Mouse (Mus musculus) heart, embryonic 12.5 days (tissue): ENCODE data around the gene Tcte1. TPM values are rescaled to one million over a fixed set of nuclear protein-coding genes. Genes with fewer than 3 reads are reported as not detected.
A peak's percentile ranks its signal among the peaks of the same experiment; 100 is the strongest.

Experiments
- ATAC-seq: fragments of 200-750 bp; cut with Nextera tagmentation; 2 replicates; pipeline ENCODE4 v1.8.0; 2017; ENCODE audit warnings: moderate TSS enrichment, moderate library complexity; ENCODE audit not compliant: insufficient number of reproducible peaks, low FRiP score
- H3K27ac ChIP-seq: fragments of 300-500 bp; sonication (generic); 2 replicates; pipeline ENCODE4 v1.5.1; 2016; ENCODE audit warnings: mild to moderate bottlenecking, moderate library complexity; ENCODE audit not compliant: poor library complexity, severe bottlenecking
- H3K27me3 ChIP-seq: fragments of 300-500 bp; sonication (generic); replicated peaks from 2 replicates; pipeline ENCODE4 v1.6.1; 2016; ENCODE audit warnings: mild to moderate bottlenecking, moderate library complexity
- H3K36me3 ChIP-seq: fragments of 300-500 bp; sonication (generic); 2 replicates; pipeline ENCODE4 v1.6.1; 2016; ENCODE audit warnings: mild to moderate bottlenecking, moderate library complexity
- H3K4me1 ChIP-seq: fragments of 300-500 bp; sonication (generic); replicated peaks from 2 replicates; pipeline ENCODE4 v1.6.1; 2016; ENCODE audit warnings: mild to moderate bottlenecking
- H3K4me2 ChIP-seq: fragments of 300-500 bp; sonication (generic); 2 replicates; pipeline ENCODE4 v1.6.1; 2016; ENCODE audit warnings: mild to moderate bottlenecking, moderate library complexity
- H3K4me3 ChIP-seq: fragments of 300-500 bp; sonication (generic); 2 replicates; pipeline ENCODE4 v1.5.1; 2016; ENCODE audit warnings: mild to moderate bottlenecking
- H3K9ac ChIP-seq: fragments of 300-500 bp; sonication (generic); 2 replicates; pipeline ENCODE4 v1.6.1; 2016; ENCODE audit warnings: mild to moderate bottlenecking, moderate library complexity
- H3K9me3 ChIP-seq: fragments of 300-500 bp; sonication (generic); replicated peaks from 2 replicates; pipeline ENCODE4 v1.6.1; 2016; ENCODE audit warnings: mild to moderate bottlenecking, moderate library complexity
- WGBS: fragments of 180-500 bp; shearing (Covaris S2); methylation state at CpG from one replicate; pipeline ENCODE4 v1.1.7; 2016; 5-methylcytosine and 5-hydroxymethylcytosine counted together
- polyA plus RNA-seq: library from polyadenylated mRNA; unstranded; fragments of >200 nt; fragmentation: Nextera tagmentation; extraction: Ambion mirVana; gene quantifications from 2 replicates; pipeline ENCODE4 v1.2.1, GENCODE M21; 2016

The Tcte1 gene
- polyA plus RNA-seq, 1 experiment from 2014 or later, result 0.20 TPM

- Histone ChIP-seq H3K9me3 (no peaks in the 10 kb centered on the region), H3K4me1 (peaks cover 40% of the 10 kb centered on the region), H3K27me3 (no peaks in the 10 kb centered on the region), H3K4me3 (no peak overlapping the region), H3K36me3 (no peaks in the 10 kb centered on the region), H3K27ac (peak overlapping the region; percentile 81), H3K9ac (0 out of 2 replicates have a peak overlapping the region, but pooled peaks have one; percentile 5), H3K4me2 (no peak overlapping the region)
- no peak for ATAC-seq
- WGBS, result 26% methylated on average over 5 of the region's 5 CpGs
Measured at GRCm38 (mm10) chr17:45578242-45578641, 55.0 kb downstream of the Tcte1 start.

- H3K27ac ChIP-seq, result peak overlapping the region; percentile 81
- no peaks in the 10 kb centered on the region for H3K27me3 ChIP-seq
- peaks cover 42% of the 10 kb centered on the region for H3K4me1 ChIP-seq
- 77% methylated on average over 7 of the region's 7 CpGs for WGBS
- no peaks in the 10 kb centered on the region for H3K9me3 ChIP-seq
- 0 out of 2 replicates have a peak overlapping the region, but pooled peaks have one; percentile 5 for H3K9ac ChIP-seq
- H3K4me3 ChIP-seq, result no peak overlapping the region
- no peak overlapping the region for H3K4me2 ChIP-seq
- no peak for ATAC-seq
- H3K36me3 ChIP-seq, result no peaks in the 10 kb centered on the region
Measured at GRCm38 (mm10) chr17:45578843-45579242, 55.6 kb downstream of the Tcte1 start.

DNA sequence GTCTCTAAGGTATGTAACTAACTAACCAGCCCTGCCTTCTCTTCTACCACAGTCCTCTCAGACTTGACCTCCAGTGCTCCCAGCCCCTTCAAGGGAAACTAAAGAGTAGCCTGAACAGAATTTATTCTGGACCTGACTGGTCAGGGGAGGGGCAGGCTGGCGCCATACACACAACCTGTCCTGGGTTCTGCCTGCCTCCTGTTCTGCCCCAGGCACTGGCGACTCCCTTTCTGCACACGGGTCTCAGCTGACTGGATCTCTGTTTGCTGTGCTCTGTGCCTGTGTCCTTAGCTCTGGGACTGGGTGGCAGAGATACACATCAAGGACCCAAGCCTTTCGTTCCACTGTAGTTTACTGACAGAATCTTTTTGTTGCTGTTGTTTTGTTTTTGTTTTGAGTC lies 56.3 kb downstream of the Tcte1 start:
- WGBS, result 83% methylated on average over 4 of the region's 4 CpGs
- peaks cover 44% of the 10 kb centered on the region for H3K4me1 ChIP-seq
- ATAC-seq, result no peak

DNA sequence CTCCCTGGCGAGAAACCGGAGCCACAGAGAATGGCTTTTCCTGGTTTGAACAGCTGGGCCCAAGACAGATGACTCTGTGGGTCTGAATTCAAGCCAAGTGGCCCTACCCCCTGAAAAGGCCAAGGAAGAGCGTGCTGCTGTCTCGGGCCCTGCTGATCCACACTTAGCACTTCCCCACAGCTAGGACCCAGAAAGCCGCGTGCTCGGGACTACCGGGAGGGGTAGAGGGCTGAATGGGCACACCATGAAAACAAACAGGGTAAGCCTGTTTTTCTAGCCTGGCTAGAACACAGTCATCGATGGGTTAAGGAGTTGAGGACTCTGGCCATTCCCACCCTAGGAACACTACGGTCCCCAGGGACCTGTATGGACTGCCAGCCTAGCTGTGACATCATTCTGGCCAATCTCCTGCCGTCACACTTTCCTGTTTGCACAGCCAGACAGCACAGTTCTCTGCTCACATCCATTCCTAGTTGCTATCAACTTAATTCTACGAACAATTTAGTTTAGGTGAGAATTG lies 57.8 kb downstream of the Tcte1 start:
- no peak overlapping the region for H3K4me2 ChIP-seq
- ATAC-seq, result no peak
- peak overlapping the region; percentile 55; the same call in 1 of the 2 replicates for H3K27ac ChIP-seq
- H3K9ac ChIP-seq, result no peak overlapping the region
- H3K4me3 ChIP-seq, result no peak overlapping the region
- H3K9me3 ChIP-seq, result no peaks in the 10 kb centered on the region
- WGBS, result 31% methylated on average over 12 of the region's 12 CpGs
- H3K36me3 ChIP-seq, result no peaks in the 10 kb centered on the region
- H3K27me3 ChIP-seq, result no peaks in the 10 kb centered on the region
- peaks cover 47% of the 10 kb centered on the region for H3K4me1 ChIP-seq

More for the DNA sequence above, 56.3 kb downstream of the Tcte1 start:
- no peak overlapping the region for H3K4me2 ChIP-seq
- no peaks in the 10 kb centered on the region for H3K9me3 ChIP-seq
- H3K27me3 ChIP-seq, result no peaks in the 10 kb centered on the region
- no peak overlapping the region for H3K4me3 ChIP-seq
- H3K27ac ChIP-seq, result no peak overlapping the region
- no peak overlapping the region for H3K9ac ChIP-seq
- no peaks in the 10 kb centered on the region for H3K36me3 ChIP-seq

GRCm38 (mm10) chr17:45581567-45581983 lies 58.3 kb downstream of the Tcte1 start:
- Histone ChIP-seq H3K9me3 (no peaks in the 10 kb centered on the region), H3K4me1 (peaks cover 51% of the 10 kb centered on the region), H3K9ac (no peak overlapping the region), H3K27me3 (no peaks in the 10 kb centered on the region), H3K36me3 (peaks cover 5% of the 10 kb centered on the region), H3K27ac (no peak overlapping the region), H3K4me2 (no peak overlapping the region), H3K4me3 (no peak overlapping the region)
- 14% methylated on average over 2 of the region's 2 CpGs for WGBS
- no peak for ATAC-seq

DNA sequence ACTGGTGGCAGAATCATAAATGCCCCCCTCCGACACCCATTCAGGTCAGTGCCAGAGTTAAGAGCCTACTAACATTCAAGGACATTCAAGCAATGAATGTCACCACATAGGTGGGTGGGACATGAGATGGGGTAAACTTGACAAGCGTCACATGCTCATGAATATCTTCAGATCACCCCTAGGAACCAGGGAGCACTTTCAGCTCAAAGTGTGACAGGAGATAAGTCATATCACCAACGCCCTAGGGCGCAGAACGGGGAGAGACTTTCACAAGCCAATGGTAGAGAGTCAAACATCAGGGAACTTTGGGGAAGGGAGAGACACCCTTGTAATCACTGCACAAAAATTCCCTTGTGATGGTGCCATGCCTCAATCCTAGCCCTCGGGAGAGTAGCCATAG lies 59.0 kb downstream of the Tcte1 start:
- no peaks in the 10 kb centered on the region for H3K27me3 ChIP-seq
- ATAC-seq, result no peak
- 0 out of 2 replicates have a peak, but pooled peaks cover 4% of the 10 kb centered on the region for H3K9me3 ChIP-seq
- H3K27ac ChIP-seq, result no peak overlapping the region
- H3K36me3 ChIP-seq, result peaks cover 11% of the 10 kb centered on the region
- H3K9ac ChIP-seq, result no peak overlapping the region
- no peak overlapping the region for H3K4me2 ChIP-seq
- no peak overlapping the region for H3K4me3 ChIP-seq
- WGBS, result 64% methylated on average over 6 of the region's 6 CpGs
- peaks cover 51% of the 10 kb centered on the region for H3K4me1 ChIP-seq

GRCm38 (mm10) chr17:45582715-45583355 lies 59.6 kb downstream of the Tcte1 start:
- no peak overlapping the region for H3K4me2 ChIP-seq
- 67% methylated on average over 6 of the region's 6 CpGs for WGBS
- no peak for ATAC-seq
- peaks cover 15% of the 10 kb centered on the region for H3K36me3 ChIP-seq
- H3K27ac ChIP-seq, result no peak overlapping the region
- H3K9me3 ChIP-seq, result 0 out of 2 replicates have a peak, but pooled peaks cover 4% of the 10 kb centered on the region
- no peak overlapping the region for H3K9ac ChIP-seq
- H3K4me1 ChIP-seq, result peaks cover 50% of the 10 kb centered on the region
- no peak overlapping the region for H3K4me3 ChIP-seq
- no peaks in the 10 kb centered on the region for H3K27me3 ChIP-seq

DNA sequence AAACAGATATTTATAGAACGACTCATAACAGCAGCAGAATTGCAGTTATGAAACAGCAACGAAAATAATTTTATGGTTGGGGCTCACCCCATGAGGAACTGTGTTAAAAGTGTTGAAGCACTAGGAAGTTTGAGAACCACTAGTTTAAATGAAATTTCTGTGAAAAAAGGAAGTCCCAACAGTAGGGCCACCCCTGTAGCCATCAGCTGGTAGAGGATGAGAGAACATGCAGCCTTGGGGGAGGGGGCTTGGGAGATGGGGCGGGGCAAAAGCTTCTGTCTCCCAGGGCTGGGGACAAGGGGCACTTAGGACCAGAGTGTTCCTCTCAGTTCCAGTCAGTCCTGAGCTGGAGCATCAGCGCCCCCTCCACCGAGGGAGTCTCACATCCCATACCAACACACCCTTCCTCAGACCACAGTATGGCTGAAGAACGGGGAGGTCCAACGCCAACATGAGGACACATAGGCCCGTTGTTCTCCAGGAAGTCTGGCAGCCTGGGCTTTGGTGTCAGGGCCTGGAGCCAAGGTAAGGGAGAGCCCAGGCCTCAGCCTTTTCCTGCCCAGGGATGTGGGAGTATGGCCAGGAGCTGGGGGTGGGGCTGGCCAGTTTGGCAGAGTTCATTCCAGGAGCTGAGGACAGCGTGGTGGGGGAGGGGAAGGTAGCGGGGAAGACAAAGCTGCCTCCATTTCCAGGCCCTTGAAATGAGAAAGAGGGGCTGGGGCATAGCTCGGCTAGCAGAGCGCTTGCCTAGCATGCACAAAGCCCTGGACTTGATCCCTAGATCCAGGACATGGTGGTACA lies 61.1 kb downstream of the Tcte1 start:
- WGBS, result 34% methylated on average over 12 of the region's 12 CpGs
- Histone ChIP-seq H3K4me1 (peaks cover 40% of the 10 kb centered on the region), H3K9ac (peak overlapping the region; percentile 46), H3K27me3 (no peaks in the 10 kb centered on the region), H3K9me3 (0 out of 2 replicates have a peak, but pooled peaks cover 4% of the 10 kb centered on the region), H3K27ac (peak overlapping the region; percentile 94), H3K4me3 (no peak overlapping the region), H3K36me3 (peaks cover 28% of the 10 kb centered on the region), H3K4me2 (peak overlapping the region; percentile 40)
- peak; percentile 66 for ATAC-seq

DNA sequence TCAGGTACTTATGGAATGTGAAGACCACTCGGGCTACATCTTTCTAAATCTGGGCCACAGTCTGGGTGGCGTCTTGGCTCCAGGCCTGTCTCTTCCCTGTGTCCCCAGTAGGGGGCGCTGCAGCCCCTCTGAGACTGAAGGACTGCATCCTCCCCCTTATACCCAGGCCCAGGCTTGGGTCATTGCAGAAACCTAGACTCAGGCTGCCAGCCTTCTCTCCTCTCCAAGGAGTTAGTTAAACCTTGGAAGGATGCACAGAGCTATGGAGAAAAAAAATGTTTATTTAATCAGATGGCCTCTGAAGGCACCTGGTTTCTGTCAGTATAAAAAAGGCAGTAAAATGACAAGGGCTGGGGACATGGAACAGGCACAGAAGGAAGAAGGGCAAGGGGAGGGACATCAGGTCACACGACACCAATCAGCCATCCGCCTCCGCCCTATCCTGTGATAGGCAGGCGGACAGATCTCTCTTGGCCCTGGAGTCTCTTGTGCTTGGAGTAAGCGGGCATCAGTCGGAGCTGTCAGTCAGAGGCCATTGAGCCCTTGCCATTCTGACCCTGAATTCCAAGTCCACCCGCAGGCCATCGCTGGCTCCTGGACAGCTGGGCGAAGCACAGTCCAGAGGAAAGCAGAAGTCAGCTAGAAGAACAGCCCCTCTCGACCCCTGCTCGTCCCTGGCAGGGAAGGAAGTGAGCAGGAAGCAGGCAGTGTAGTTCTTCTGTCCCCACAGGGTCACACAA lies 61.9 kb downstream of the Tcte1 start:
- Histone ChIP-seq H3K36me3 (peaks cover 35% of the 10 kb centered on the region), H3K4me1 (peaks cover 40% of the 10 kb centered on the region), H3K9me3 (0 out of 2 replicates have a peak, but pooled peaks cover 4% of the 10 kb centered on the region), H3K27me3 (no peaks in the 10 kb centered on the region), H3K4me2 (peak overlapping the region; percentile 40), H3K4me3 (no peak overlapping the region), H3K27ac (peak overlapping the region; percentile 94), H3K9ac (peak overlapping the region; percentile 61)
- peak; percentile 84 for ATAC-seq
- WGBS, result 8% methylated on average over 14 of the region's 14 CpGs

- peak overlapping the region; percentile 61 for H3K9ac ChIP-seq
- H3K4me1 ChIP-seq, result peaks cover 40% of the 10 kb centered on the region
- no peak overlapping the region for H3K4me3 ChIP-seq
- ATAC-seq, result no peak
- peaks cover 35% of the 10 kb centered on the region for H3K36me3 ChIP-seq
- WGBS, result 63% methylated on average over 23 of the region's 23 CpGs
- H3K9me3 ChIP-seq, result 0 out of 2 replicates have a peak, but pooled peaks cover 4% of the 10 kb centered on the region
- peak overlapping the region; percentile 94 for H3K27ac ChIP-seq
- H3K27me3 ChIP-seq, result no peaks in the 10 kb centered on the region
- H3K4me2 ChIP-seq, result 0 out of 2 replicates have a peak overlapping the region, but pooled peaks have one; percentile 40
Measured at GRCm38 (mm10) chr17:45585725-45586448, 62.7 kb downstream of the Tcte1 start.
